Mouse (Mus musculus): ENCODE data around the gene Elmo1.

The Elmo1 gene

DNA sequence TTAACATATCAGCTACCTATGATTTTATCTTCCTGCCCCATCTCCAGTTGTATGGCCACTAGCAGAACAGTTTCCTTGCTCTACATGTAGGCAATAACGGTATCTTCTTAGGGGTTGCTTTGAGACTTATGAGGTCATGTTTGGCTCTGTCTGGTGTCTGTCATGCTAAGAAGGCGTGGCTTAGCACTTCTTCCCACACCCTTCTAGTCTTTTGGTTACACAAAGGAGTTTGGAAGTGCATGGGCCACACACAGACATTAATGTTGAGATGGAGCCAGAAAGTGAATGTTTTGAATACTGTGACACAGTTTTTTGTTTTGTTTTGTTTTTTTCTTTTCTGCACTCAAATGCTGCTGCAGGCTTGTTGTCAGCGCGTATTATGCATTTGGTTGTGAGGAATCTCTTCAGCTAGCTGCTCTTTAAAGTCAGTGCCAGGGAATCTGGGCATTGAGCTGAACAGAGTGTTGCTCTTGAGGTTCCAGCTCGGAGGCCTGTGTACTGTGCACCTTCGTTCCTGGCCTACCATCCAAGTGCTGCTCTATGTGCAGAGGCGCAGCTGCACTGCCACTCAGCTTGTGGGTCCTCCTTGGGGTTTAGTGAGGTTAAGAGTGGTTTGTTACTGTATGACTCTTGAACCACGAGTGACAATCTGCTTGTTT lies 31.1 kb downstream of the Elmo1 start:
- no peak for DNase-seq (ENCODE audit: low spot score)

DNA sequence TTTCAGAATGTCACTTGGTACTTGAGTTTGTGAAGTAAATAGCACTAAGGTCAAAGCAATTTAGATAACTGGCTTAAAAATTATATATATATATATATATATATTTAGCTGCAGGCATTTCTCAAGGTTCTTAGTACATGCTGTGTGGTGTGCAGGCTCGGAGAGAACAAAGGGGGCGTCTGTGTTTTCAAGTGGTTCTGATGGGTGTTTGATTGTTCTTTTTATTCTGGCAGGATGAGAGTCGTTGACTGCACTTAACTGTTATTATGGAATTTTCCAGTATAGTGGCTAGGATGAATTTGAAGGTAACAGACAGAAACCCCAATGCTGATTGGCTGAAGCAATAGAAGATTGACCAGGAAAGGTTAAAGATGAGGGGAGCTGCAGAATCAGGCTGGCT lies 33.6 kb downstream of the Elmo1 start:
- no peak for DNase-seq (ENCODE audit: low spot score)

DNA sequence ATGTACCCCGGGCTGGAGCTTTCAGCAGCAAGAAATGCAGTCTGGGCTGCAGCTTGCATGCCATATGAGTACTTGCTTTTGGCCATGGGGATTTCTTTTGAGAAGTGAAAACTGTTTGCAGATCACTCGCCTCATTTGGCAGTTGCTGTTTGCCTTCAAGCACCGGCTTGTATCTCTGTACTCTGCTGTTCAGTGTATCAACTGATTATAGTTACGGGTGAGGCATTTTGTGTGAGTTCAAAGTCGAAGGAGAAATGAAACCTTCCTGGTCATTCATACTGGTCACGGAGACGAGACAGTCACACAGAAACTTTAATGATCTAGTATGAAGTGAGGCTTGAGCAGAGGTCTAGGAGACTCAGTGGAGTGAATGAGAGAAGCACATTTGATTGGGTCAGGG lies 34.6 kb downstream of the Elmo1 start:
- no peak for DNase-seq (ENCODE audit: low spot score)

DNA sequence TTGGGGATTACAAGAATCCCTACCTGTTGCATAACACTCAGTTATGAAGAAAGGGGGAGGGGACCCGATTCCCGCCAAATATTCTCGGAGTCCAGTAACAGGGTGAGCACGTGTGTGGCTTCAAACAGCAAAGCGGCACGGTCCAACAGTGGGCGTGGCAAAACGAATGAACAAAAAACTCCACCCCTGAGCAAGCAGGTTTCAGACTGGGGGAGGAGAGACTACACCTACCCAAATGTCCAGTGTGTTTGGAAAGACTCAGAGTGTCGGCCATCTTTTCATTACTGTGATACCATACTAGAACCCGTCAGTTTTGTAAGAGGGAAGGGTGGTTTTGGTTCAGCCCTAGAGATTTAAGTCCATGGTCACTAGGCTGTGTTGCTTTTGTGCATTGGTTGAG lies 35.4 kb downstream of the Elmo1 start:
- no peak for DNase-seq (ENCODE audit: low spot score)

DNA sequence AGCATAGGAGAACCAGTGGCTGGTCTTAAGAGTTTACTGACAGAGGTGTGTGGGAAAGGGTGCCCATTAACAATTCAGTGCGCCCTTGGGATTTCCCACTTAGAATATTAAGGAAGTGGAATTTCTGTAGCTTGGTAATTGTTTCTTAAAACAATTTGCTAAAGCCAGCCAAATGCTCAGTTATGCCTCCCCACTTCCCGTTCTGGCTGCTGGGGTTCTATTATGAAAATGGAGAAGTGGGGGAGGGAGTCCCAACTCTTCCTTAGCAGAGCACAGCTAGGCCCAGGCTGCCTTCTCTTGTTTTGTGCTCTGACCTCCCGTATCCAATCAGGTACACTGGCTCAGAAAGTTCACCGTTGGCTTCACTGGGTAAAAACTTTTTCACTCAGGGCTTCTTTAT lies 37.2 kb downstream of the Elmo1 start:
- no peak for DNase-seq (ENCODE audit: low spot score)

DNA sequence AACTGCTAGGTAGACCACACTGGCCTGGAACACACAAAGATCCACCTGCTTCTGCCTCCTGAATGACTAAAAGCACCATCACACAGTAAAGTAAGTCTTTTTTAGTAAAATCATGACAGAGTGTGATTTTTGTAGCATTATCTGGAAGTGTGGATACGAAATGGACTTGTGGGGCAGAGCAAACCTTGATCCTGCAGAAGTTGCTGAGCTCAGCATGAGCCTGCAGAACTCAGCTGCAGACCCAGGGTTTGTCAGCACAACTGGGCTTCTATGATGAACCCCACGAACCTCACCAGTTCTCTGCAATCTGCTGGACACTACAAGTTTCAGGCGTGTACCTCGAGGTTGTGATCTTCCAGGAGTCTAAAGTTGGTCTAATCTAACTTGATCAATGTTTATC lies 37.7 kb downstream of the Elmo1 start:
- no peak for DNase-seq (ENCODE audit: low spot score)

DNA sequence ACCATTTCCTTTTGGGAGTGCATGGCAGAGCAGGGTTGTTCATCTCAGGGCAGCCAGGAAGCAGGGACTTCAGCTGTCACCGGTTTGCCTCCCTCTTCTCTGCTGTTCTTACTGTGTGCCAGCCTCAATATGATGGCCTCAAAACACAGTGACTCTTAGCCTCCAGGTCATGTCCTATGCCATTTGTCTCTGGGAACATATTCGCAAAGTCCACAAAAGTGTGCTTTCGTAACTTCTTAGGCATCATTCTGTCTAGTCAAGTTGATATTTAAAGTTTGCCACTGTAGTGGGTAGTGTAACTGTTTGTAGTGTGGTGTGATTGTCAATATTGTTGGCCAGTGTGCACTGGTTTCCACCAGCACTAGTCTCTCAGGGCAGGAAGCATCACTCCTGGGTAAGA lies 40.3 kb downstream of the Elmo1 start:
- no peak for DNase-seq (ENCODE audit: low spot score)

DNA sequence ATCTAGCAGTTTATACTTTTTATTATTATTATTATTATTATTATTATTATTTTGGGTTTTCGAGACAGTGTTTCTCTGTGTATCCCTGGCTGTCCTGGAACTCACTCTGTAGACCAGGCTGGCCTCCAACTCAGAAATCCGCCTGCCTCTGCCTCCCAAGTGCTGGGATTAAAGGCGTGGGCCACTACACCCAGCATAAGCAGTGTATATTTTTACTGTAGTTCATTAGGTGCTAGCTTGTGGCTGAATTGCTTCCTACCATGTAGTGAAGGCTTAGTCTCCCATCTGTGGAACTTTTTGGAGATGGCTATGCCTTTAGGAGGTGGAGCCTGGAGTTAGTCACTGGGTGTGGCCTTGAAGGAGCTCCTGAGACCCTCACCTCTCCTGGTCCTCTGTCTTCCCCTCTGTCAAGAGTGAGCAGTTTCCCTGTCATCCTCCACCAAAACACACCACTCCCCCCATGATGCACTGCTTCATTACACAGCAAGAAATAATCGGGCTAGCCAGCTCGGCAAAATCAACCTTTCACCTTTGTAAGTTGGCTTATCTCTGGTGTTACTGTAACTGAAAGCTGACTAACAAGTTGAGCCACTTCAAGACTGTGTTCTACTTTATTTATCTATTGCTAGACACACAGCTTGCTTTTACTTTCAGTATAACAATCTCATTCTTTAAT lies 41.1 kb downstream of the Elmo1 start:
- DNase-seq (ENCODE audit: low spot score), result no peak

DNA sequence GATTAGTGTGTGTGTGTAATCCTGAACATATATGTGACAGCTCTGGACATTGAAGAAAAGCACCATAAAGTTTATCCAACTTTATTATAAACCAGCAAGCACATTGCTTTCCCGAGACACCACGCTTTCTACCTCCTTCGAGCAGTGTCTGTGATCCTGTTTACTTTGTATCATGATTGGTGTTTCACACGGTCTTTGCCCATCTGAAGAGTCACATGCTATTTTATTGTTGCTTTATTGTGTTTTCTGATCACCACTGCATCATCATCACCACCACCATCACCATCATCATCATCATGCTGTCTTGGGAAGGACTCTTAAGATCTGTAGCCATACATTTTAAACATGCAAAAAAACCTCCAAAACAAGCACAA lies 41.6 kb downstream of the Elmo1 start:
- no peak for DNase-seq (ENCODE audit: low spot score)

DNA sequence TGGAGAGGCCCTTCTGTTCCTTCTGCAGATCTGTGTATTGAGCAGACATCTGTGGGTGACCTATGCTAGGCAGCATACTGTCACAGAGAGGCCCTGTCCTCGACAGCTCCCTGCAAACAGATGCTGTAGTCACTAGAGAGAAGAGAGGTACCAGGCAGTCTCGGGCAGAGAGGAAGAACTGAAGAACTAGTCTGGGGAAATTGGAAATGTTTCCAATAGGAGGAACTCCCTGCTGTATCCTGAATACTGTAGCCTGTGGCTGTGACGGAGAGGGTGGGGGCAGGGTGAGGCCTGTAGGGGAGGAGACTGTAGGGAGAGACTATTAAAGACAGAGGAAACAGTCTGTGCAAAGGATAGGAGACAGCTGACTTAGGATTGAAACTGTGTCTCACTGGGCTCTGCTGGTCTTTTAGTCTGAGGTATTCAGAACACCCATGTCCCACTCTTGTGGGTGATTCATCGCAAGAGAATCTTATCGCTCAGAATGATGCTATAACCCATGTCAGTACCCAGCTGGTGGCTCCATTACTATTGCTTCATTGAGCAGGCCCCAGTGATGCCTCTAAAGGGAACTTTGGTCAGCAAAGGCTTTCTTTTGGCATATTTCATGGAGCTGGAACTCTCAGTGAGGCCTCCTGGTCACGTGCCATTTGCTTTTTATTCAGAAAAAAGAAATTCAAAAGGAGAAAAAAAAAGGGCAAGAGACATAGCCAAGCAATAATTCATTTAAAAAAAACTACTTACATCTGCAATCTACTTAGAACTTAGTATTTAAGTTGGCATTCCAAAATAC lies 43.4 kb downstream of the Elmo1 start:
- peak; percentile 22 for DNase-seq (ENCODE audit: low spot score)

DNA sequence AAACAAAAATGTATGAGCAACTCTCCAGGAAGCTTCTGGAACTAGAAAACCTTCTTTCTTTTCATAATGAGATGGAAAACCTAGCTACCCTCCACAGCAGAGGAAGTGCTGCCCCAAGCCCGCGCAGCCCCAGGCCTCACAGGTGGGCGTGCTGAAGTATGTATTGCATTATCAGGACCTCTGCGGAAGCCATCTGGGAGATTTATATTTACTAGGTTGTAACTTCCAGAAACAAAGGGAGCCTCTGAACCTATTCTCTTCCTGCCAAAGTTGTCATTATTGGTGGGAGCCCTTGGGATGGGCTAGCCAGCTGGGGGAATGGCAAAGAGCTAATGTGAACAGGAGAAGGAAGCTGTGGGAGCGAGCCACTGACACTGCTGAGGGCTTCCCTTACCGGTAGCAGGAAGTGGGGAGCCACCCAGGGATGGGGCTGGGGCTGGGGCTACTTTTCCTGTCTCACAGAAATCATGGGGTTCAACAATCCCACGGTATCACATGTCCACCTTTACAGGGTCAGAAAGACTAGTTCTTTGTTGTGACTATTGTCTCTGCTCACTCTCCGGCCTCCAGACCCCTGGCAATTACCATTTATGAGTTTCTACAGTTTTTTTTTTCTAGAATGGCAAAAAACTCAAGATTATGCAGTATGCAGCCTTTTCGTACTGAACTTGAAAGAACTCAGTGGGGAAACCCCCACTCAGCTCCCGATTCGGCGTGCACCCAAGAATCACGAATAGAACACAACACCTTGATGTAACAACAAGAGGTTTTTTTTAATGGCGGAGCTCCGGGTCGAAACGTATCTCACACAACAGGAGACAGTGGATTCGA lies 44.2 kb downstream of the Elmo1 start:
- DNase-seq (ENCODE audit: low spot score), result no peak

DNA sequence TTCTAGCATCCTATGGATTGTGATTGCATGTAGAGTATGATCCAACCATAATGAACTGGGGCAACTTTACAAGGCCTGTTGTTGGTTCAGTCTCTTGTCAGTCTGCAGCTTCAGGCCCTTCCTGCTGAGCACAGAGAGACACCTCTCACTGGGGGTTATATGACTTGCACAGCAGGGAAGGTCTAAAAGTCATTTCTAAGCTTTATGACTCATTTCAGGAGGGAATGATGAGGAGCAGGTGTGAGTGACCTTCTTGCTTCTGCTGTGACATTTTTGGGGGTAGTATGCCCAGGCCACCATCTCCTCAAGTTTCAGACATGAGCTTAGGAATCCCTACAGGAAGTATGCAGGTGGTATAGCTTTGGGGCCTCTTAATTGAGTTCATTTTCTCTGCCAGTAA lies 46.4 kb downstream of the Elmo1 start:
- no peak for DNase-seq (ENCODE audit: low spot score)

DNA sequence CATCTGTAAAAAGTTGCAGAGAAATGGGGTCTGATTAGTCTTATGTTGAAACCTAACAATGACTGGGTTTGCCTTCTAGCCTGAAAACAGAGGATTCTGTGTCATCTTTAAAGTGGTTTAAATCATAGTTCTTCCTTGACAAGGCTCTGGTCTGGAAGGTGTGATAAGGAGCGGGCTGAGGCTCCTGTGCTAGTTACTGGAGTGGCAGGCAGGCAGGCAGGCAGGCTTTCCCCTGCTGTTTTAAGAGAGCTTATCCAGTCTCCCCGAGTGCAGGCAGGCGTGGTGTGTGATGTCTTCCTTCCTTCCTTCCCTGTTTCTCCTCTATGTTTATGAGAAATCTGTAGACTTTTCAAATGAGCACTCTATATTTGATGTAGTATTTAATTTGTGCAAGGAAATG lies 48.1 kb downstream of the Elmo1 start:
- no peak for DNase-seq (ENCODE audit: low spot score)

DNA sequence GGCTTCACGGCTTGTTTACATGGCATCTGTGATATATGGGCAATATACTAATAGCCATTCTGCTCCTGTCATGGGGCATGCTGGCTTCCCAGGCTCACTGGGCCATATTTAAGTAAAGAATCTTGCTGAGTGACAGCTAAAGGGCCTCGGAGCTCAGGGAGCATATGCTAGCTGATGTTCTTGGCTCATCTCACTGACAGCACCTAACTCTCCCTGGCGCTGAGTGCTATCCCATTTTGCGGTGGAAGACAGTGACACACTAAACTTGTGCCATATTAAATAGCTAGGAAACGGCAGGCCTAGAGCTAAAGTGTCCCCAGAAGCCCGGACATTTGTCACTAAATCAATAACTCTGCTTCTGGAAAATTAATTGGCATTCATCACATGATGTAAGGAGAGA lies 48.7 kb downstream of the Elmo1 start:
- DNase-seq (ENCODE audit: low spot score), result no peak

DNA sequence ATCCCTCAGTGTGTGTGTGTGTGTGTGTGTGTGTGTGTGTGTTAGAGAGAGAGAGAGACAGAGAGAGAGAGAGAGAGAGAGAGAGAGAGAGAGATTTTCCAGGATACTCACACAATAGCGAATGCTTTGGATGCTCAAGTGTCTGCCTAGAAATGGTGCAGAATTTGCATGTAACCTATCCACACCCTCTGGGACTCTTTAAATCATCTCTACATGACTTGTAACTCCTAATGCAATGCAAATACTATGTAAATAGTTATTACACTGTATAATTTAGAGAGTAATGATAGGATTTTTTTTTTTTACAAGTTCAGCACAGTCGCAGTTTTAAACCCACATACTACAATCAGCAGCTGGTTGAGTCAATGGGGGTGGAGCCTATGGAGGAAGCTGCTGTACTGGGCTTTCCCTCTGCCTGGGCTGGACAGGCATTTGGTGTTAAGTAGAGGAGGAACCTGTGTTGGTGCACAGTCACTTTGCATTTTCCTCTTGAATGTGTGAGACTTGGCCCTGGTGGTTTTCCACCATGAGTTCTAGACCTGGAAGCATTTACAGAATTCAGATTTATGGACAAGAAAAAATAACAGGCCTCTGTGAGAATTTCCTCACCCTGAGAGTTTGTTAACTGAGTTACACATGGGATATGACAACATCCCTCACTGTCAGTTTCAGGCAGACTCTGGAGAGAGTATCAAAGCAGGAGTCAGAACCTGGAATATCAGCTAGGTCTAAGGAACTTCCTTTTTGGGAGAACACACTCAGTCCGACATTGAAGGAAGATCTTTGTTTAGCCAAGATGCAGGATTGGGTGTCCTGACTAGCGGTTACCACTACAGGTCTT lies 49.6 kb downstream of the Elmo1 start:
- no peak for DNase-seq (ENCODE audit: low spot score)

DNA sequence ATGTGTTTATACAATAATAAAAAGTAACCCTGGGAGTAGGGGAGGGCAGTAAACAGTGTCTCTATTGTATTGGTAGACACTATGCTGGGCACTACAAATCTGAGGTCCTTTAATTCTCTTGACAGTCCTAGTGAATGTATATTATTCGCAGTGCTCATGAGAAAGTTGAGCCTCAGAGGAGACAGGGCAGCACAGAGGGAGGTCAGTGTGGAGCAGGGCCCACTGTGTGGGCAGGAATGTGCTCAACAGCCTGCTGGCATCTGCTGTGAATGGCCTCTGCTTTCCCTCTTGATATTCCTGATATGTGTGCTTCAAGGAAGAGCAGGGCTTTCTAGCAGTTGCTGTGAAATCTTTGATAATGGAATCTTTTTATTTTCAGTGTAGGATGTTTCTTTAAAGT lies 52.2 kb downstream of the Elmo1 start:
- no peak for DNase-seq (ENCODE audit: low spot score)

DNA sequence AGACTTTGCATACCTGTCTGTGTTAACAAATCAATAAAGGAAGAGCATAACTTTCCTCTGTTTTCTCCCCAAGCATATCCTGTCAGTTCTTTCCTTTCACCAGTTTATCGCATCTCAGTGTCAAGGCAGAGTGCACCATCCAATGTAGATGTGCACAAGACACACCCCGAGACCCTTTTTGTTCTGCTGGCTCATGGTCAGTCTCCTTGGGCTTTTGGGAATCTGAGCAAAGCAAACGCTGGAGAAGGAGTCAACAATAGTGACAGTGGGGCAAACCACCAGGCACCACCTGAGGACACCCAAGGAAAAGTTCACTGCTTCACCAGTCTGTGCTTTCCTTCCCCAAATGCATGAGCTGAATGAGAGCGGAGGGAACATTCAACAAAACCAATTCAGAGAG lies 56.5 kb downstream of the Elmo1 start:
- no peak for DNase-seq (ENCODE audit: low spot score)

DNA sequence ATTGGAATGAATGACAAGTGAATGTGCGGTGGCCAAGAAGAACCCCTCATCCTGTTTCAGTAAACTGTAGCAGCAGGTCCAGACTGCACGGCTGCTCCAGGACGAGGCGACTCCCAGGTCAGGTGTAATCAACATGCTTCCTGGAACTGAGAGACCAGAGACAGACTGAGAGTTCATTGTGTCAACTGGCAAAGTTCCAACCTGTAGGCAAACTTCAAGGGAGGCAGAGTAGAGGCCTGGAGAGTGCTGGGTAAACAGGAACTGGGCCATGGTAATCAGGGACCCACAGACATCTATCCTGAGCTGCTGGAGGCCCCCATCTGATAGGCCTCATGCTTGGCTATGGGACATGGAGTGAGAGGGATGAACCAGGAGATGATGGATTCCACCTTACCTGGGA lies 57.3 kb downstream of the Elmo1 start:
- no peak for DNase-seq (ENCODE audit: low spot score)

DNA sequence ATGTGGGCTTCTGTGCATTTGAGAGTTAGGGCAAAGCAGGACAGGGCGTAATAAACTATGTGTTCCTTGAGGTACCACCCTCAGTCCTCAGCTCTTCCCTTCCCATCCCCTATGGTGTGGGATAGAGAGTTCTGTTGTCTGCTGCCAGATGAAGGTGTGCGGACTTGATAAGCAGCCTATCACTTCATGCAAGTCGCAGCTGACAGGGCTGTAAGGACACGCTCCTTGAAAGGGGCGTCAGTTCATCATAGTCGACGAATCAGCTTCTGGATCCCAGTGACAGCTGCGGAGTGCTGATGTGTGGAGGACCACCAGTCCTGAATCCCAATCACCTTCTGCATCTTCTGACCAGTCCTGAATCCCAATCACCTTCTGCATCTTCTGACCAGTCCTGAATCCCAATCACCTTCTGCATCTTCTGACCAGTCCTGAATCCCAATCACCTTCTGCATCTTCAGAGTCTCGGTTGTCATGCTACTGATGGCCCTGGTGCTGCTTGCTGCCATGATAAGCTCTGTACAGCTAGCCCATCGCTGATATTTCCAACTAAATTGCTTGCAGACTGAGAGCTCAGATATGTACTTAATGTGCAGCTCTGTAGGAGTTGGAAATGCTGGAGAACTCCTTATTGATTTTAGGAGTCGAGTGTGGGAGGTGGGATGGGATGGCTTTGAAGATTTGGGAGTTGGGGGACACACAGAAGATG lies 59.9 kb downstream of the Elmo1 start:
- DNase-seq (ENCODE audit: low spot score), result no peak

DNA sequence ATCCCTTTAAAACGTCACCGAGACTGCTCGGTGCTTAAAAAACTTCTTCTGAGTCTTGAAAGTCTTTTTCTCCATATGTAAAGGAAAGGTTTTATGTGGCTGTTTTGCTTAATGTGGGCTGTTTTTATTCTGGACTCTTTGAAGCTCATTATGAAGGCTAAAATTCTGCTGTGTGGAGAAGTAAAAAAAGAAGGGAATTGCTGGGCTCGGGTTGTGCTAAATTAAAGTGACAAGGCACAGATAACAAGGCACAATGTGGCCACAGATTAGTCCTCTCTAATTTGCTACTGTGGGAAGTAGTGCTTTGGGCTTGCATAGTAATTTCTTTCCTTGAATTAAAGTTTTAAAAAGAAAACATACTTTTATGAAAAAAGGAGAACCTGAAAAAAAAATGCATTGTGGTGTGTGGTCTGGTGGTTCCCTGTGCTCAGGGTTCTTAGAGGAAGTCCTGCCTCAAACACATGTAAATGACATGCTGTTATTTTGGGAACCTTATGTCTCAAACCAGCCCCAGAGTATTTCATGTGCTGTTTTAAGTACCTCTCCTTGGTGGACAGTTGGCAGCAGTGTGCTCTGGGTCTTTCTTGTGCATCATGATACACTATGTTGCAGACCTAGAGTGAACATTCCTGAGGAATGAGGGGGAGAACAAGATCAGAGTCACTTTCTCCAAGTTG lies 61.0 kb downstream of the Elmo1 start:
- DNase-seq (ENCODE audit: low spot score), result no peak
